Mouse (Mus musculus): ENCODE measurements at regions not wholly inside any gene's neighbourhood (a gene's known extent, or its start where the extent isn't known, plus 50 kb on each side); places are given as distances from the start of the nearest gene placed in this dataset.

DNA sequence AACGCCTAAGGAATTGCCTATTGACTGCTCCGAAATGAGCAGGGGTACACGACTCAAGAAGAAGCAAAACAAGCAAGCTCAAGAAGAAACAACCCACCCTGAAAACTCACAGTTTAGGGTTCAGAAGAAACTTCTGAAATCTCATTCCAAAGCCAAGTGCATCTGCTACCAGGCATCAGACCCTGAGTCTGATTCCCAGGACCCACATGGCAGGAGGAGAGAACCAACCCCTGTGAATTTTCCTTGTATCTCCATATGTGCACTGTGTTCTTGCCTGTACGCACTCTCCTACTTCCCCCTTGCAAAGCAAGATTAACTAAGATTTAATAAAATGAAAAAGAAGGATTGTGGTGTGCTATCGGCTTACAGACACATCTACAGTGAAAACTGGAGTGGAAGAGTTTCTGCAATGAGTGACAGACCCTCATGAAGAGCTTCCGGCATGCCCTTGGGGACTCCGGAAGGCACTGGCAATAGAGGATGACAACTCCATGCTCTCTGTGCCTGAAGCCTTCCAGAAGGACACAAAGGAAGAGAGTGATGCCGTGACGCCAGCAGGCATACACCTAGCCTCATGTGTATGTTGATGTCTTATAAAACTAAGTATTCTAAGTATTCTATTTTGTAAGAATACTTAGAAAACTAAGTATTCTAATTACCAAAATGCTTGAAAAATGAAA is 55.2 kb upstream of the 1110032F04Rik start:
- no peak overlapping the region for H3K4me2 ChIP-seq (ENCODE audit: low read depth, low read length)
- DNase-seq (ENCODE audit: low spot score) (no peak), ATAC-seq (ENCODE audit: low read depth) (no peak)
- H3K4me3 ChIP-seq (ENCODE audit: low read depth, low read length): no peak overlapping the region
- 83% methylated on average over 9 of the region's 9 CpGs for WGBS
- no peaks in the 10 kb centered on the region for H3K9me3 ChIP-seq (ENCODE audit: control insufficient read depth, low read length)
- H3K9ac ChIP-seq (ENCODE audit: low read depth, low read length): no peak overlapping the region
- no peaks in the 10 kb centered on the region for H3K36me3 ChIP-seq (ENCODE audit: control insufficient read depth, insufficient read depth, low read length)
- H3K27ac ChIP-seq (replicated peaks; ENCODE audit: low read depth, low read length): no peak overlapping the region
- no peaks in the 10 kb centered on the region for H3K4me1 ChIP-seq (ENCODE audit: control insufficient read depth, insufficient read depth, low read length)
- H3K27me3 ChIP-seq (replicated peaks; ENCODE audit: control insufficient read depth, insufficient read depth, low read length): no peaks in the 10 kb centered on the region

DNA sequence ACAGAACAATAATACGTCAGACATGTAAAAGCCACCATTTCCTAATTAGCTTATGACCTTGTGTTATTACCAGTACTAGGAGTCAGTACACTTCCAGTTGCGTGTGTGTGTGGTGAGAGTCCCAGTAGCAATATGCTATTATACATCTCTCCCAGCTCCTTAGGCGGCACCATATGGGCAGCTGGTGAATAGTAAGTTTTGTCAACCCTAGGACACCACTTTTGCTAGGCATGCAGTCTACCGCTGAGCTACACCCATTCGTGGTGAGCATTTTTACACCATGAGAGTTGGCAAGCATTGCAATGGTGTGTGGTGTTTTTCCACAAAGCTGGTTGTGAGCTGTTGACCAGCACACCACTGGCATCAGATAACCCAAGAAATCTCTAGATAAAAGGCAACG is 53.8 kb upstream of the 1110032F04Rik start:
- DNase-seq (ENCODE audit: low spot score) (no peak), ATAC-seq (ENCODE audit: low read depth) (no peak)

DNA sequence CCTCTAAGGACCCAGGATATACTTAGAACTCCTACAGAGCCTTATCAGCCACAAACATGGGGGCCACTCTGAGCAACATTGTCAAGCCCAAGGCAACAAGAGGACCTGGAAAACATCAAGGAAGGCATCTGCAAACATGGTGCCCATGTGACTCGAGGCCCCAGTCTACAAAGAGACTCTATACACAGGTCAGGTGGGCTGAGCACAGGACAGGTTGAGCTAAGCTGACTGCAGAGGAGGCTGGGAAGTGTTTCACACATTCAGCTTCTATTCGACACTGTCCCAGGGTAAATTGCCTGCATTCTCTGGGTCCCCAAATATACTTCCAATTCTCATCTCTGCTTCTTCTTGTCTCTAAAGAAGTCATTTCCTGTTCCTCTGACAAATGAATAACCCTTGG is 52.1 kb upstream of the 1110032F04Rik start:
- DNase-seq (ENCODE audit: low spot score) (no peak), ATAC-seq (ENCODE audit: low read depth) (no peak)
- WGBS: 69% methylated on average over 2 of the region's 2 CpGs
- Histone ChIP-seq H3K4me1 (ENCODE audit: control insufficient read depth, insufficient read depth, low read length) (no peaks in the 10 kb centered on the region), H3K4me3 (ENCODE audit: low read depth, low read length) (no peak overlapping the region), H3K9me3 (ENCODE audit: control insufficient read depth, low read length) (no peaks in the 10 kb centered on the region), H3K36me3 (ENCODE audit: control insufficient read depth, insufficient read depth, low read length) (no peaks in the 10 kb centered on the region), H3K4me2 (ENCODE audit: low read depth, low read length) (no peak overlapping the region), H3K9ac (ENCODE audit: low read depth, low read length) (no peak overlapping the region), H3K27ac (replicated peaks; ENCODE audit: low read depth, low read length) (no peak overlapping the region), H3K27me3 (replicated peaks; ENCODE audit: control insufficient read depth, insufficient read depth, low read length) (no peaks in the 10 kb centered on the region)

More for the DNA sequence above, 53.8 kb upstream of the 1110032F04Rik start:
- H3K27me3 ChIP-seq (replicated peaks; ENCODE audit: control insufficient read depth, insufficient read depth, low read length): no peaks in the 10 kb centered on the region
- H3K4me2 ChIP-seq (ENCODE audit: low read depth, low read length): no peak overlapping the region
- no peaks in the 10 kb centered on the region for H3K4me1 ChIP-seq (ENCODE audit: control insufficient read depth, insufficient read depth, low read length)
- H3K27ac ChIP-seq (replicated peaks; ENCODE audit: low read depth, low read length): no peak overlapping the region
- no peak overlapping the region for H3K4me3 ChIP-seq (ENCODE audit: low read depth, low read length)
- no peak overlapping the region for H3K9ac ChIP-seq (ENCODE audit: low read depth, low read length)
- WGBS: 86% methylated on average over 6 of the region's 6 CpGs
- H3K9me3 ChIP-seq (ENCODE audit: control insufficient read depth, low read length): no peaks in the 10 kb centered on the region
- H3K36me3 ChIP-seq (ENCODE audit: control insufficient read depth, insufficient read depth, low read length): no peaks in the 10 kb centered on the region
